Mouse (Mus musculus): ENCODE data around the gene Epor. TPM values are rescaled to one million over a fixed set of nuclear protein-coding genes. Genes with fewer than 3 reads are reported as not detected.

Epor gene
- total RNA-seq, 2 experiments from 2014 or later = 0.84 to 2.1 TPM

DNA sequence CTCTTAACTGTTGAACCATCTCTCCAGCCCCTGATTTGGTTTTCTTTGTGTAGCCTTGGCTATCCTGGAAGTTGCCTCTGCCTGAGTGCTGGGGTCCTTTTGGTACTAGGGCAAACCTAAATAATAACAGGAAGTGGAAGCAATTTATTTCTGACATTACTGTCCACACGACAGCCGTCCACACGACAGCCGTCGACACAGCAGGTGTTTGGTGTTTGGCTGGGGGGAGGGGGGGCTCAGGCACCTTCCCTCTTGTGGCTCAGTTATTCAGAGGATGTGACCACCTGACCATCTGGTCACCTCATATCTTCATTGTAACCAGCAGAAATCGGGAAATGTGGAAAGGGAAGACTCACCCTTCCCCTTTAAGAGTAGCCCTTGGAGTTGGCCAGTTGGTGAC is 5.6 kb upstream of the Epor start:
- no peak for DNase-seq

DNA sequence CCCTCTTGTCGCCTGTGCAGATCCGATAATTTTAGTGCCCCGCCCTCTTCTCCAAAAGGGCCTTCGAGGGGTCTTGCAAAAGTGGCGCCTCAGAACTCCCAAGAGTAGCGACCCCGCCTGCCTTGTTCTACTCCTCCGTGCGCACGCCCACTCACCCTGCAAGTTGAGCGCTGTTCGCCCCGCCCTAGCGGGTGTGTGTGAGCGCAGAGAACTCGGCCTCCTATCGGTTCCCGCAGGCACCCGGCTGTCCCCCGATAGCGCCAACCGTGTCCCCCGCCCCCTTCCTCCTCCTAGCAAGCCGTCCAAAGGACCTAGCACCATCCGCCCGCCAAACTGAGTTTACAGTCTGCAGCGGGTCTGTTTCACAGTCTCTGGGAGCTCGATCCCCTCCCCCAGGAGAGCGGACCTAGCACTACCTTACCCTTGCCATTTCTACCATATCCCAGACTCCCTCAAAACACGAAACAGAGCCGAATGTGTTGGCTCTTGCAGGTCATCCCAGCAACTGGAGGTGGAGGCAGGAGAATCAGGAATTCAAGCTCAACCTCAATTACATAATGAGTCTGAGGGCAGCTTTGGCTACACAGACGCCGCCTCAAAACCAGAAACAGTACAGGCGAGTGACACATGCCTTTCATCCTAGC is 768 bp downstream of the Epor start:
- peak; percentile 68 to 75 for DNase-seq

DNA sequence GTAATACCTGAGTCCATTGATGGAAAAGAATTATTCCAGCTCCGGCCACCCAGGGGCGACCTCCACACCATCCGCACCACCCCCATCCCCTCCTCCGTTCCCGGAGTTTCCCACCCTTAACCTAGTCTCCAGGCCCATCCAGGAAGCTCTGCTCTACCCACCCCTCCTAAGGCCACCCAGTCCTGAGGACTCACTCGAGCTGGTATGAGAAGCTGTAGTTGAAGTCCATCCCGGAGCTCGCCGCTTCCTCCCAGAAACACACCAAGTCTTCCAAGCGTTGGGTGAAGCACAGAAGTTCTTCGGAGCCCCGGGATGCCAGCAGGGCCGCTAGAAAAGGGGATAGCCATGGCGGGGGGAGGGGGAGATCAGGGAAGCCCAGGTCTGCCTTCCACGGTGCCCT is 1.3 kb downstream of the Epor start:
- no peak for DNase-seq

DNA sequence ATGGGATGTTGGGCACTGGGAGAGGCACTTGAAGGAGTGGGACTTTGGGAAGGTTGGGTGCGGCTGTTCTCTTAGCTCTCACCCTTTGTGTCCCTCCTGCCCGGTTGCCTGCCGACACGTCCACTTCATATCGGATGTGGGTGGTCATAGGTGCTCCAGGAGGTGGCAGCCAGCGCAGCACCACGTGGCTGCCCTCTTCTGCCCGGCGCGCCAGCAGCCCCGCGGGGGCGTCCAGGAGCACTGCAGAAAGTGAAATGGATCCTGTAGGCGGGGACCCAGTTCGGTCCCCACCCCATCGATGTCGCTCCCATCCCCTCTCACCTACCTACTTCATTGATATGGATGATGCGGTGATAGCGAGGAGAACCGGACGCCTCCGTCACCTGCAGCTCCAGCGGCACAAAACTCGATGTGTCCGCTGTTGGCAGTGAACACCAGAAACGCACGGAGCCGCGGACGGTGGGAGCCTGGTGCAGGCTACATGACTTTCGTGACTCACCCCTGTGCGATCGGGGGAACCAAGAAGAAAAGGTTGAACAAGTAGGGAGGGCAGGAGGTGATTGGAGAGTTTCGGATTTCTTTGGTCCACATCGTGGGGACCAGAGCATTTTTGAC is 1.8 kb downstream of the Epor start:
- no peak for DNase-seq

DNA sequence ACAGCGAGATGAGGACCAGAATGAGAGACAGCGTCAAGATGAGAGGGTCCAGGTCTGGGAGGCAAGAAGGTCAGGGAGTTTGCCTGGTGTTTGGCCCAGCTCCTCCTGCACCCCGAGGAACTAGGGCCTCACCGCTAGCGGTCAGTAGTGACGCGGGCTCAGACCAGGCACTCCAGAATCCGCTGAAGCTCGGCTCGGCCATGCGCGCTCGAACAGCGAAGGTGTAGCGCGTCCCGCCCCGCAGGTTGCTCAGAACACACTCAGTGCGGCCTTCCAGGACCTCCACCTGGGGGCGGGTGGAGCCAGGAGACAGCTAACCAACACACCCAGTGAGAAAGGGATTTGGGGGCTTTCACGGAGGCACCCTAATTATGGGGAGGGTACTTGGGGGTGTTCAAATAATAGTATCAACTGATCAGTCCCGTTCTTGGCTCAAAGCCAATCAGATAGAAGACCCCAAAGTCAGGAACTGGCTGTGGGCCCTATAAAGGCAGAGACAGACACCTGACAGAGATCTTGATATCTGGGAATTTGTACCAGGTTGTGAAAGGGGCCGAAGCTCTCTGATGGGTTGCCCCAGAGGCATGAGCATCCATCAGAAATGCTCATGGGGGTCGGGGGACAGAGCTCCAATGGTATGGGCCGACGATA is 2.6 kb downstream of the Epor start:
- no peak for DNase-seq

DNA sequence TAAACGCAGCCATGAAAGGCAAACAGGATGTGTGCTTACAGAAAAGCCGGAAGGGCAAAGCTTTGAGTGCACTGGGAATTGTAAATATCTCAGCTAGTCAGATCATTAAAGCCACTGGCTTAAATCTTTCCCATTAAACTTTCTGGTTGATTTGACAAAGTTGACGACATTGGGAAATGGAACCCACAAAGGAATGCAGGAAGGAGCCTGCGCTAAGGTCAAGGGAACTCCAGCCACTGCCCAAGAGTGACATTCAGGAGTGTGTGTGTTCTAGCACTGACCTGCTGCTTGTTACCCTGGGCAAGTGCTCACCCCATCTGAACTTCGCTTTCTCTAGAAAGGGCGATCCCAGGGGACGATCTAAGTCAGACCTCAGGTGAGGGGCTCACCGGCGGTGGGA is 3.2 kb downstream of the Epor start:
- no peak for DNase-seq

DNA sequence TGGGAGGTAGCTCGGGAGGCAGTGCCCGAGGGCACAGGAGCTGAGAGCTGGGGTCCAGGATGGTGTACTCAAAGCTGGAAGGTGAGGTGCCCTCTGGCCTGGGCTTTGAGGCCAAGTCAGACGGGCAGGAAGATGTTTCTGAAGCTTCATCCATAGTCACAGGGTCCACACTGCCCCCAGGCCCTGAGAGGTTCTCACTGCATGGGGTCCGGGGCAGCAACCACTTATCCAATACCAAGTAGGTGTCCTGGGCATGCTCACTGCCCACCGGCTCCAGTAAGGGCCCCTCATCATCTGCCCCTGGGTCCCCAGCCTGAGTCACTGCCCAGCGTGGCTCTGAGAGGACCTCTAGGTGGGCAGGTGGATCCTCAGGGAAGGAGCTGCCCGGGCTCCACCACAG is 4.1 kb downstream of the Epor start:
- DNase-seq = no peak

DNA sequence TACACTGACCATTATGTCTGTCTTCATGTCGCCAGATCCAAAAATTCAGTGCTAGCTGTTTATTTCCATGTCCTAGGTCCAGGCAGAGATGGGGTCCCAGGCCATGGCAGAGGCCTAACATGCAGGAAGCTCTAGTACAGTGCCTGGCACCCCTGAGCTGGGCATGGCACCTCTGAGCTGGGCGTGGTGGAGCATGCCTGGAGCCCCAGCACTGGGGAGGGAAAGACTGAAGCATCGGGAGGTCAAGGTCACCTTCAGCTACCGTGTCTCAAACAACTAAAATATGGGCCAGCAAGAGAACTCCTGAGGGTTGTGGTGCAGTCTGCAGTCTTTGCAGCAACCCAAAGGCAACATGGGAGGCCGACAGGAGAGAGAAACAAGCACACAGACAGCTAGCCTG is 4.9 kb downstream of the Epor start:
- DNase-seq = no peak

DNA sequence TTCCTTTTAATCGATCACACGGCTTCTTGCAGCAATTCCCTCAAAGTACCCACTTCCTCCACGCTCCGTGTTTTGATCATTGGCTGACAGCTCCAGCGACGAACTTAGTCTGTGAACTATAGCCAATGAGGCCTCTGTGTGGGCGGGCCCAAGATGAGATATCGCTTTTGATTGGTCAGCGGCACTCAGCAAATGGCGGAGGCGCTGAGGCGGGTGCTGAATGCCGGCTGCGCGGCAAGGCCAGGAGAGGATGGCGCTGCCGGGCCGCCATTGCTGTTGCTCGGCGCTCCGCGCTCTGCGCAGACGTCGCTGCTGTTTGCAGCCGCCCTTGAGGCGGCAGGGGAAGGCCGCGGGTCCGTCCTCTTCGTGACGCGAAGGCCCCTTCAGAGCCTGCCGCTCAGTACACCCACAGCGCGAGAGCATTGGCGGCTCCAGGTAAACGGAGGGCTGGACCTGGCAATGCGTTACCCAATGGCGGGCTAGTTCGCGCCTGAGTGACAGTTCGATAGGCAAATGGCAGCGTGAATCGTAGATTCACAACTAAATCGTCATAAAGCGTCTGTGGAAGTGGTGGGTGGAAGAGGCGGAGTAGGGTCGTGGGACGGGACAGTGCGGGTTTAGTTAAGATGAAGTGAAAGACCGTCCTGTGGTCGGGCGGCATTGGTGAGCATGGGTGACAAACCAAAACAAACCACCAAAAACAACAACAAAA is 7.6 kb downstream of the Epor start, which contains the start of gene Swsap1:
Gene Swsap1, plus strand, starts transcription at position 186 of the 712 bp plus-strand sequence.
- peak; percentile 99 to 100 for DNase-seq

DNA sequence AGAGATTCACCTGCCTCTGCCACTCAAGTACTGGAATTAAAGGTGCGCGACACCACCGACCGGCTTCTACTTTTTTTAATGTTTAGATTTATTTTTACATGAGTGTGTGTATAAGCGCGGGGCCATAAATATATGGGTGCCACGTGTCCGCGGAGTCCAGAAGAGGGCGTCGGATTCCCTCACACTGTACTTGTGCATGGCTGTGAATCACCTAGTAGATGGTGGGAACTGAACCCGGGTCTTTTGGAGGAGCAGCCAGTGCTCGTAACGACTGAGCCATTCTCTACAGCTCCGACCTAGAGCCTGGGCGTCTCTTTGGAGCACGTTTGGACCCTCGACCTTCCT is 8.1 kb downstream of the Epor start:
- DNase-seq = no peak

DNA sequence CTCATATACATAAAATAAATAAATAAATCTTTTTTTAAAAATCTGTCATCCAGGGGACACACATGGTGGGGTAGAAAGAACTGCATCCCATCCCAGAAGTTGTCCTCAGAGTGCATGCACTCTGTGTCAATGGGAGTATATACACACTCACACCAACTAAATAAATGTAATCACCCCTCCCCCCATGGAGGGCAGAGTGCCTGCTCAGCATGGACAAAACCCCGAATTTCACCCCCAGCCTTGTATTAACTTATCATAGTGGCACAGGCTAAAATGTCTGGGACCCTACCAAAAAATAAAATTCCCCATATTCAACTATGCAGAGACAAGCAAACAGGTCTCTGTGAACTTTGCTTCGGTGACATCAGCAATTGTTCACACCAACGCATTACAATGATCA is 8.7 kb downstream of the Epor start:
- no peak for DNase-seq

DNA sequence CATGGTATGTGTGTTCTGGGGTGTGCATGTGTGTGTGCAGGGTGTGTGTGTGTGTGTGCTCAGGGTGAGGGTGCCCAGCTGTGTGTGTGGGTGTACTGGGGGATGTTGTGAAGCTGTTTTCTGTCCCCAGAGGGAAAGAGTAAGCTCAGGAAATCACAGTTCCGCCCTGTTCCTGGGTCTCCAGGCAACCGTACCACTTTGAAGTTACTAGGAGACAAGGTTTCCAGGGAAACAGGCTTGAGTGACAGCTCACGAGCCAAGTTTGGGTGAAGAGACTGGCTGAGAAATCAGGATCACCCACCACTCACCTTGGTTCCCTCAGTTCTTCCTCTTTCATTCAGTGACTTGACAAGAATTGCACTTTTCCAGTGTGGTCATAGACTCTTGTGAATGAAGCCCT is 9.7 kb downstream of the Epor start:
- DNase-seq = no peak

DNA sequence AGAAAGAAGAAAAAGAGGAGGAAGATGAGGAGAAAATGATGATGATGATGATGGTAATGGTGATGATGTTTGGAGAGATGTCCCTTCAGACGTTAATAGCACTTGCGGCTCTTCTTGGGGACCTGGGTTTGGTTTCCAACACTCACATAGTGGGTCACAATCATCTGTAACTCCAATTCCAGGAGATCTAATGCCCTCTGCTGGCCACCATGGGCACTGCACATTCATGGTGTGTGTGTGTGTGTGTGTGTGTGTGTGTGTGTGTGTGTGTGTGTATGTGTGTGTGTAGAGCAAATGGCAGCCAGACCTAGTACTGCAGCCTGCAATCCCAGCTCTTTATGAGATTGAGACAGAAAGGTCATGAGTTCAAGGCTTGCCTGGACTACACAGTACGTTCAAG is 11.3 kb downstream of the Epor start:
- no peak for DNase-seq

DNA sequence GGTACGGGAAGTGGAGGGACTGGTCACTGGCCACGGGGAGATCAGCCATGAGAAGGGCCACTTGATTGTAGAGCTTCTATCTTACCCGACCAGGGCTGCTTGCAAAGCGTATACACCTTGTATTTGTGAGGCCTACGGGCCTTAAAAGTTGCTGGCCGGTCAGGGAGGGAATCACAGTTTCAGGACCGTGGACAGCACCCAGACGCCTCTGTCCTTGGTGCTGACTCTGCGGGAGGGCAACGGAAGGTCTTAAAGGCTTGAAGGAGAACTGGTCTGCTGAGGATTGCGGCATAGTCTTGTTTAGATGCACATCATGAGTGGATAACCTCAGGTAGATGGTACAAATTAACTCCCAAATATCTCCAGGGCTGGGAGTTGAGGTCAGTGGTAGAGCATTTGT is 13.0 kb downstream of the Epor start:
- DNase-seq = peak; percentile 52 to 91

DNA sequence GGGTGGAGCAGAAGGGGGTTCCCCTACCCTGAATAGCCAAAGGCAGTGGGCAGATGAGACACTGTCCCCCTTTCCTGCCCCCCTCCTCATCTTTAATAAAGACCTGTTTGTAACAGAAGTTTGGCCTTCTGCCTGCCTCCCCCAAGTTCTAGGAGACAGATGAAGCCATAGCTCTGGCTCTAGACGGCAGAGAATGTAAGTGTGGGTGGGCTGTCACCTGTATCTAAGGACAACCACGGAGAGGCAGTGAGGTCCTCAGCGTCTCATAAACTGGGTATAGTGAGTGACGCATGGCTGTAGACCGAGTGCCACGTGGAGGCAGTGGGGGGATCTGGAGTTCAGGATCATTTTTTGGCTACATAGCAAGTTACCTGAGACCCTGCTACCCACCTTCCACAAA is 14.5 kb downstream of the Epor start:
- no peak for DNase-seq

DNA sequence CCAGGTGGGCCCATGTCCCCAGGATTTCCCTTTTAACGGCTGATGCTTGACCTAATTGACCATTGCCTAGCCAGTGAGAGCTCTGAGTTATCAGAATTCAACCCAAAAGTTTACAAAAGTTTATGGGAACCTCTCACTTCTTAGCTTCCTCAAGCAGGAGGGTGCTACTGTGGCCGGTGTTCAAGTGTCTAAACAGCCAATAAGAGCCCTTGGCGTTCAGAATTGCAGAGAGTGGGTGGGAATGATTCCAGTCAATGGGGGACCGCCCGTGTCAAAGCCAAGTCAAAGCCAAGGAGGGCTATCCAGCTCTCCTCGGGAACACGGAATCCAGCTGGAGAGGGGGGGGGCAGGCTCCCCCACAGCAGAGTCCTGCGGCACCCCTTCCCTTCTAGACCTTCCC is 15.2 kb downstream of the Epor start:
- no peak for DNase-seq

DNA sequence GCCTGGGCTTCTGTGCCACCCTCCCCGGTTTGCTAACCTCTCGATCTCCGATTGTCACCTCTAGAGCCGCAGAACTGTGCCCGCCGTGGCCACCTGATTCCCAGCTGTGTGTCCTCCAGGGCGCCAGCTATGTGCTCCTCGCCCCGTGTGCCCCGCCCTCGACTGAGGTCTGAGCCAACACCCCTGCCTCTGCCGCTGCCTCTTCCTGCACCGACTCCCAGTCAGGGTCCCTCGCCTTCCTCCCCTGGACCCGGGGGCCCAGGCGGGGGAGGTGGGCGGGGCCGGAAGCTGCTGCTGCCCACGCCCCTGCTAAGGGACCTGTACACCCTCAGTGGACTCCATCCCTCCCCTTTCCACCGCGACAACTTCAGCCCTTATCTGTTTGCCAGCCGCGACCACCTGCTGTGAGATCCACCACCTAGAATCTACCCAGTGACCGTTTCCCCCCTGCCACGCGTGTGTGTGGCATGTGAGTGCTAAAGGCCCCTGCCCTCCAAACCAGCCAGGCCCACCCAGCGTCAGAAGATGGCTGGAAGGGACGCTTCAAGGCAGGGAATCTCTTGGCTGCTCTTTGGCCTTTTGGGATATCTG is 15.7 kb downstream of the Epor start:
- DNase-seq = no peak

DNA sequence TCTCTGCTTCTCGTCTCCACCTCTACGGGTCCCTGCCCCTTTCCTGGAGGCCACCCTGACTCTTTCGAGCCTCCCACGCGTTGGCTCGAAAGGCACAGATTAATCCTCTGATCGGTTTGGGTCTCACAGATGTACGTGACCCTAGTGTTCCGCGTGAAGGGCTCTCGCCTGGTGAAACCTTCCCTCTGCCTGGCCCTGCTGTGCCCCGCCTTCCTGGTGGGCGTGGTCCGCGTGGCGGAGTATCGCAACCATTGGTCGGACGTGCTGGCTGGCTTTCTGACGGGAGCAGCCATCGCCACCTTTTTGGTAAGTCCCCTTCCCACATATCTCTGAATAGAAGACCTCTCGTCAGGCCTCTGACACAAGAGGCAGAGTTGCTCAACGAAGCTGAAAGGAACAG is 19.0 kb downstream of the Epor start:
- DNase-seq = no peak

DNA sequence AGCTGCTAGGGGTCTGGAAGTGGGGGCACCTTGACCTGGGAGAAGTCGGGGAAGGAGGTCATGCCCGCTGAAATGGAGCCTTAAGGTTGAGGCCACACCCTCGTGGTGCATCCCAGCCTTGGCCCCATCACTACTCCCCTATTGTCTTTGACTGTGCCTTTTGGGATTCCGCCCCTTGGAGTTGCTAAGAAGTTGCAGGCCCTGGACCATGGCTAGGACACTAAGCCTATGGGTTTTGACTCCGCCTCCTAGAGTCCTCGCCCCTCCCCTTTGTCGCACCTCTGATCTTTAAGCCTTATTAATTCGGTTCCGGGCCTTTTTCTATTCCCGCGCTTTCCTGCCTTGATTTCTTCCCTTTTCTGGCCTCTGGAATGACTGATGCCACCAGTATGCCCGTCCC is 19.7 kb downstream of the Epor start:
- DNase-seq = no peak

DNA sequence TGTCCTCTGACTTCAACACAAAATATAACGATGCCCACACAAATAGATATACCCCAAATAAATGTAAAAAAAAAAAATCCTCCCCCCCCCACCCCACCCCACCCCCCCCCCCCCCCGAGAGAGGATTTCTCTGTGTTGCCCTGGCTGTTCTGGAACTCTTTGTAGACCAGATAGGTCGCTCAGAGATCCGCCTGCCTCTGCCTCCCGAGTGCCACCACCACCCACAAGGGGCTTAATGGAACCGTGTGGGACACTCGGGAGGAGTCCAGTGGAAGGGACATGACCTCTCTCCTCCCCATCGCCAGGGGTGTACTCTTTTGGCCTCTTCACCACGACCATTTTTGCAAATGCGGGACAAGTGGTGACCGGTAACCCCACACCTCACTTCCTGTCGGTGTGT is 20.3 kb downstream of the Epor start:
- no peak for DNase-seq

DNA sequence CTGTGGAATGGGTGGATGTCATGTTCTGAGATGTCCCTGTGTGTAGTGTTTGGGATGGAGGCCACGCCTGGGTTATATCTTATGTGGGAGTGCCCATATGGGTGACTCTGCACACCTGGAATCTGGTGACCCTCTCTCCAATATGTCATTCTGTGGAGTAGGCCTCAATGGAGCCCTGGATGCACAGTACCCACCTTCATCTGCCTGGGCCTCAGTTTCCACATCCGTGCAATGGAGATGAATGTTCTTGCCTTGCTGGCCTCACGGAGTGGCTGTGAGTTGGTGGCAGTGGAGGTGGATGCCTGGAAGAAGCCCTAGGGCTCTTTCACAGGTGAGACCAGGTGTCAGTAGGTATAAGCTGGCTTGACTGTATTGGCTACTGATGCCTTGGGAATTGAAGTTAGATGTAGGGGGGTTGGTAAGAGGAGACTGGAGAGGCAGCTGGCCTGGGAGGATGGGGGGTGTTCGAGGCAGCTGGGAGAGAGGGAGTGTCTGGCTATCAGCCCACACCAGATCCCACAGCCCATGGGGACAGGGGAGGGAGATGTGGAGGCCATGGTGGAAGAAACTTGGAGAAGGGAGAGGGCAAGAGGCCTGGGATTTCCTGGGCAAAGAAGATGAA is 25.0 kb downstream of the Epor start:
- no peak for DNase-seq

DNA sequence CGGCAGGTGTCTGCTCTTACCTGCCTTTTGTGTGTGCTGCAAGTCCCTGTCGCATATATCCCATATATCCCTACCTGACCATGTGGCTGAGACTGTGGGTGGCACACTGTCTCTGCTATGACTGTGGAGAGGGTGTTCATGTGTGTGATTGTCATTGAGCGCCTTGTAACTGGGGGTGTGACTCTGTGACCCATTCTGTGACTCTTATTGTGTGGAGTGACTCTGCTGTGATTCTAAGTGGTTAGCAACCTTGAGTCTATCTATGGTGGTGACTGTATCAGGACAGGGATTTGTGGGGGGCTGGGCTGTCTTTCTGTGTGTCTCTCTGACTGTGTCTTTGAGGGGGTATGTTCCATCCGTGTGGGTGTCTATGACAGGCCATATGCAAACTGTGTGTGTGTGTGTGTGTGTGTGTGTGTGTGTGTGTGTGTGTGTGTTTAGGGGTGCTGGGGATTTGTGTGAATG is 25.6 kb downstream of the Epor start:
- no peak for DNase-seq
